Mouse (Mus musculus): ENCODE results near the gene Gm8994. TPM values are rescaled to one million over a fixed set of nuclear protein-coding genes. Genes with fewer than 3 reads are reported as not detected.

Gene Gm8994
- not detected in 2 replicates for polyA plus RNA-seq (2012; rRNA removed; ENCODE audit: low replicate concordance)

GRCm38 (mm10) chr6:136327239-136327638 is at the start of gene Gm8994:
TSS of gene Gm8994 (plus strand) at chr6:136327539.

Other genes starting within 250 kb of the Gm8994 start
- 0.01 and 0.03 TPM in 2 replicates for gene Grin2b, start 154.0 kb upstream of the Gm8994 start, polyA plus RNA-seq (2012; rRNA removed; ENCODE audit: low replicate concordance)
- gene E330021D16Rik, start 88.0 kb downstream of the Gm8994 start, polyA plus RNA-seq (2012; rRNA removed; ENCODE audit: low replicate concordance) = not detected in 2 replicates
- gene Atf7ip, start 178.6 kb downstream of the Gm8994 start, polyA plus RNA-seq (2012; rRNA removed; ENCODE audit: low replicate concordance) = 31.3 and 34.5 TPM in 2 replicates

All from mammary gland, adult 2 months (tissue).